Mouse (Mus musculus): ENCODE results near the gene Shmt2. TPM values are rescaled to one million over a fixed set of nuclear protein-coding genes. Genes with fewer than 3 reads are reported as not detected.

Gene Shmt2
- polyA plus RNA-seq (2017; shearing (Covaris generic)): 10 to 100 TPM; 78.5 to 85.9 TPM

DNA sequence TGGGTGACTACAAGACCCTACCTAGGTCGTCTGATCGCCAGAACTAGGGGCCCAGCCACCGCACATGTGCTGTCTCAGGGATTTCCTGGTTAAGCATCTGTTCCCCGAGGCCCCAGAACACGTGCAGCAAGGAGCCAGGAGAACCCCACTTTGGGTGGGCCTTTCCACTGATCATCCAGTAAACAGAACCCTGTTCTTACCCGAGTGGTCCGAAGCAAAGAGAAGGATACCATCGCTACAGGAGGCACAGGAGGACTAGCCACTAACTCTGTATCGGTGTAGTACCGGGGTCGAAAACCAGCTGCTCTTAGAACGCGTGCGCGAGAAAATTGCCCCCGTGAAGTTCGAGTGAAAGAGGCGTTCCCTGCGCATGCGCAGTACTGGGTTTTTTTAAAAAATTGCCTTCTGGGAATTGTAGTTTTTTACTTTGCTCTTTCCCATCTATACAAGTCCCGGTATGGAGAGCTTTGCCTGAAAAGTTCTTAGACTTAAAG, at the start of gene Shmt2:
Gene Shmt2, minus strand, starts transcription at position 357 of the 494 bp plus-strand sequence.

DNA sequence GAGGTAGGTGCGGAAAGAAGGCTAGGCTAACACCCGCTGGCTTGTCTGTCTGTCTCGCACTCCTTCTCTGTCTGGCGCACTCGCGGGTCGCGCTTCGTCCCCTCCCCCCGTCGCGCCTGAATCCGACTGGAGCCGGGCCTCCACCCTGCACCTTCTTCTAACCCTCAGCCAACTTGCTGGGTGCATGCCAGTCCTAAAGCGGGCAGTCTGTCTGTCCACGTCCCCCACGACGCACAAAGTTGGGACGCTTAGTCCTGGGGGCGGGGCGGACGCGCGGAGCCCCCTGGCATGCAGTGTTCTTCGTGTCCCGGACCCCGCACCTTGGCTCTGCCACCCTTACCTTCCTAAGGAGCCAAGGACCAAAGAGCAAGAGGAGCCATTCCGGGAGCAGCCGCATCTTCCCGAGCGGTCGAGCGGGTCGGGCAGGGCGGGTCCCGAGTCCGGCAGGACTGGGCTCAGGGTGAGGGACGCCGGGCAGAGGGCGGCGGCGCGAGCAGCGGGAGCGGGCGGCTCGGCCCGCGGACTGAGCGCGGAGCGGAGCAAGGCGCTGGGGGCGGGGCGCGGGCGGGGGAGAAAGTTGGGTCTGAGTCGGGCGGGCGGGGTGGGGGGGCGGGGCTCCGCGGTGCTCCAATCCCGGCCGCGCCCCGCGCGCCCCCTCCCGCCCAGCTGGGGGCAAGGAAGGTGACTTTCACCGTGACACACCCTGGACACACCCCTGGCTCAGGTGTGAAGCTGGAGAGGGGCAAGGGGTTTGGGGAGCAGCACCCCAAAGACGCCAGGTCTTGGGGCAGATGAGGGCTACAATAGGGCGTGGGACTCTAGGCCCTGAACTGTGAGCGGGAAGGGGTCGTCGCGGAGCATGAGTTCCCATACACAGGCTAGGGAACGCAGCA, 12.0 kb upstream of the Shmt2 start, which contains the start of gene Nxph4:
Gene Nxph4, minus strand, starts transcription at position 524 of the 893 bp plus-strand sequence.

DNA sequence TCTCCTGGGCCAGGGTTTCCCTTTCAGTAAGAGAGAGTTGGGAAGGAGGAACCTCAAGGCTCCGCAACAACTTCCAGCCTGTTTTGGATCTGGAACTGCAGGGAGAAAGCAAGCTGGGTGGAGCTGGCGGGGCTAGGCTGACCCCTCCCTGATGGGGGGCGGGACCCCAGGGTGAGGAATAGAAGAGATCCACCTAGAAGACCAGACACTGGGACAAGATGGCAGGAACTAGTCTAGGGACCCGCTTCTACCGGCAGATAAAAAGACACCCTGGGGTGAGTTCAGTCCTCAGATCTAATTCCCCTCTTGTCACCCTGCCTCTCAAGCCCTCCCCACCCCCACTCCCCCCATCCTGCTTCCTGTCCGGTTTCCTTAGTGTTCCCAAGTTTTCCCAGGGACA, 7.5 kb downstream of the Shmt2 start, which contains the start of gene Ndufa4l2:
Gene Ndufa4l2, plus strand, starts transcription at position 204 of the 400 bp plus-strand sequence.

DNA sequence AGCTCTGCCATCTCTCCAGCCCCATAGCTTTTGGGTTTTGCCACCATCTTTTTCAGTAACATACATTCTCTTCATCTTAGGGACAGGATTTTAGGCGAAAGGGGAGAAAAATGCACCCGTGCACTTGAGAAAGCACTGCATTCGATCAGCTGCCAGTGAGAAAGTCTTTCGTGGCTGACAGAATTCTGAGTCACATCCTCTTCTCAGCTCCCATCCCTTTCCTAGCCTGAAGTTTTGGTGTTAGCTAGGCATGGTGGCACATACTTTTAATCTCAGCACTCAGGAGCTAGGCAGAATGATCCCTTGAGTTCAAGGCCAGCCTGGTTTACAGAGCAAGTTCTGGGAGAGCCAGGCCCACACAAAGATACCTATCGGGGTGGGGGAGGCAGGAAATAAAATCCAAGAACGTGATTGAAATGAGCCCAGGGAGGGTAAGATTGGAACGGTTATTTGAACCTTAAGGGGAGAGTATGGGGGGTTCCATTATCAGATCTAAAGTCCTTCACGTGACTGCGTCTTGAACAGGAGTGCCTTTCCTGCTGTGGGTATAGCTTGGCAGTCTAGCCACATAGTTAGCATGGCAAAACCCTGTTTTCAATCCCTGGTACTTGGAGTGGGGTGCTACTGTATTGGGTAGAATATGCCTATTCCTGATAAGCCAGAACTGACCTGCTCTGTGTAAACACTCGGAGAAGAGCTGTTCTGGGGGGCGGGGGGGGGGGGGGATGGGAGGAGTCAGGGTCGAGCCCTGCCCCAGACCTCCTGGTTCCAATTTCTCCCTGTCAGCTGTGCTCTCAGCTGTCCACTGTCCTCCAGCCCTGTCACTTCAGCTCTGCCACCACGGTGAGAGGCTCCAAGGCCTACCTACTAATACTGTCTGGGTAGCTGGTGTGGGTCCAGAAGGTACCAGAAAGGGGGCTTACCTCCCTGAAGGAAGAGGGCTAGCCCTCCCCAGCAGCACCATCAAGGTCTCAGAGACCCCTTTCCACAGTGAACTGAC, 21.1 kb downstream of the Shmt2 start, which contains the start of gene Stac3:
Gene Stac3, plus strand, starts transcription at position 793 of the 1,000 bp plus-strand sequence.

Other genes starting within 250 kb of the Shmt2 start
- gene Mbd6, start 233.4 kb downstream of the Shmt2 start, polyA plus RNA-seq (2017; shearing (Covaris generic)): 10 to 100 TPM in 1 of 2 experiments, 1 to 10 TPM in 1; 8.3 to 10.7 TPM
- 10 to 100 TPM; 68.9 to 74.7 TPM for gene Mars, start 210.7 kb downstream of the Shmt2 start, polyA plus RNA-seq (2017; shearing (Covaris generic))
- 100 to 1,000 TPM; 319 to 327 TPM for gene Arhgap9, start 200.5 kb downstream of the Shmt2 start, polyA plus RNA-seq (2017; shearing (Covaris generic))
- under 1 TPM; 0.80 to 0.81 TPM for gene Gli1, start 180.5 kb downstream of the Shmt2 start, polyA plus RNA-seq (2017; shearing (Covaris generic))
- not detected for gene Inhbe, start 168.0 kb downstream of the Shmt2 start, polyA plus RNA-seq (2017; shearing (Covaris generic))
- not detected for gene Inhbc, start 152.0 kb downstream of the Shmt2 start, polyA plus RNA-seq (2017; shearing (Covaris generic))
- gene R3hdm2, start 142.1 kb downstream of the Shmt2 start, polyA plus RNA-seq (2017; shearing (Covaris generic)): 10 to 100 TPM; 25.9 to 28.0 TPM
- under 1 TPM in 1 of 2 experiments, not detected in 1; 0.58 TPM for gene Stac3, start 20.8 kb downstream of the Shmt2 start, polyA plus RNA-seq (2017; shearing (Covaris generic))
- gene Ndufa4l2, start 7.5 kb downstream of the Shmt2 start, polyA plus RNA-seq (2017; shearing (Covaris generic)): not detected
- under 1 TPM in 1 of 2 experiments, not detected in 1; 0.17 TPM for gene Nxph4, start 12.1 kb upstream of the Shmt2 start, polyA plus RNA-seq (2017; shearing (Covaris generic))
- 1 to 10 TPM in 1 of 2 experiments, under 1 TPM in 1; 0.36 to 2.3 TPM for gene Lrp1, start 98.7 kb upstream of the Shmt2 start, polyA plus RNA-seq (2017; shearing (Covaris generic))
- 100 to 1,000 TPM; 207 to 235 TPM for gene Stat6, start 120.5 kb upstream of the Shmt2 start, polyA plus RNA-seq (2017; shearing (Covaris generic))
- 1 to 10 TPM; 7.2 to 9.8 TPM for gene Nemp1, start 144.5 kb upstream of the Shmt2 start, polyA plus RNA-seq (2017; shearing (Covaris generic))
- gene Nab2, start 146.1 kb upstream of the Shmt2 start, polyA plus RNA-seq (2017; shearing (Covaris generic)): 10 to 100 TPM; 64.6 to 67.1 TPM
- gene Myo1a, start 182.7 kb upstream of the Shmt2 start, polyA plus RNA-seq (2017; shearing (Covaris generic)): under 1 TPM; 0.23 to 0.54 TPM
- gene Tac2, start 202.0 kb upstream of the Shmt2 start, polyA plus RNA-seq (2017; shearing (Covaris generic)): 1 to 10 TPM in 1 of 2 experiments, under 1 TPM in 1; 0.48 to 2.2 TPM
- under 1 TPM; 0.64 to 0.82 TPM for gene Zbtb39, start 217.1 kb upstream of the Shmt2 start, polyA plus RNA-seq (2017; shearing (Covaris generic))
- under 1 TPM in 1 of 2 experiments, not detected in 1; 0.11 TPM for gene Gpr182, start 229.3 kb upstream of the Shmt2 start, polyA plus RNA-seq (2017; shearing (Covaris generic))
- gene Rdh1, start 237.3 kb upstream of the Shmt2 start, polyA plus RNA-seq (2017; shearing (Covaris generic)): under 1 TPM; 0.18 to 0.34 TPM
- gene Rdh16f1, start 237.3 kb upstream of the Shmt2 start, polyA plus RNA-seq (2017; shearing (Covaris generic)): 1 to 10 TPM in 1 of 2 experiments, not detected in 1; 1.1 TPM